Mouse (Mus musculus) layer of hippocampus, adult 8-10 months (tissue): ENCODE measurements around the gene Lrrc8d. TPM values are rescaled to one million over a fixed set of nuclear protein-coding genes. Genes with fewer than 3 reads are reported as not detected.
"Not testable (repeated sequence)": the region's sequence is repeated elsewhere in the genome, so short reads cannot be mapped to it uniquely, and the experiment has no call there.

ENCODE experiments used
- DNase-seq, 2 experiments: peaks; one replicate each; pipeline ENCODE4 v3.0.0; 2022; ENCODE audit warnings: low spot score in 2 of 2
- total RNA-seq, 4 experiments: library from RNA; stranded (reverse); gene quantifications; 2 replicates each; pipeline ENCODE4 v1.2.4; 2022

The Lrrc8d gene
- total RNA-seq, 4 experiments from 2014 or later = 45.1 to 57.8 (median 50.1) TPM

DNA sequence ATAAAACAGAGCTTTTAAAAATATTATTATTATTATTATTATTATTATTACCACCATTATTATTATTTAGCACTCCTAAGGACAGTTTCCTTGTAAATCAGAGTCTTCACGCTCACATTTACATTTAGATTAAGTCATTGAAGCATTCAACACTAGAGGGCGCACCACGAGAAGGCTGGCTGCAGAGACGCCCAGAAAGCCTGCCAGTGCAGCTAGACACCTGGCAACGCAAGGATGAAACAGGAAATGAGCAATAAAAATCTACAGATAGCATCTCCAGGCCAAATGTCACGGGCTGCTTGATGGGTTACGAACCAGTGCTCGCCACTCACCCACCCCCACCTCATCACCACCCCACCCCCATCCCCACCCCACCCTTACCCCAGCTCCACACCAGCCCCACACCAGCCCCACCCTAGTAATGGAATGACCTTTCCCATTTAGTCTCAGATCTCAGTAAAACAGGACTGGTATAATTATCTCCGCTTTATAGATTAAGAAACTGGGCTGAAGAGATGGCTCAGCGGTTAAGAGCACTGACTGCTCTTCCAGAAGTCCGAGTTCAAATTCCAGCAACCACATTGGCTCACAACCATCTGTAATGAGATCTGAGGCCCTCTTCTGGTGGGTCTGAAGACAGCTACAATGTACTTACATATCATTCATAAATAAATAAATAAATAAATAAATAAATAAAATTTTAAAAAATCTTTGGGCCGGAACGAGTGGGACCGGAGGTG lies 14.7 kb upstream of the Lrrc8d start:
- DNase-seq = peak; percentile 48 to 84

DNA sequence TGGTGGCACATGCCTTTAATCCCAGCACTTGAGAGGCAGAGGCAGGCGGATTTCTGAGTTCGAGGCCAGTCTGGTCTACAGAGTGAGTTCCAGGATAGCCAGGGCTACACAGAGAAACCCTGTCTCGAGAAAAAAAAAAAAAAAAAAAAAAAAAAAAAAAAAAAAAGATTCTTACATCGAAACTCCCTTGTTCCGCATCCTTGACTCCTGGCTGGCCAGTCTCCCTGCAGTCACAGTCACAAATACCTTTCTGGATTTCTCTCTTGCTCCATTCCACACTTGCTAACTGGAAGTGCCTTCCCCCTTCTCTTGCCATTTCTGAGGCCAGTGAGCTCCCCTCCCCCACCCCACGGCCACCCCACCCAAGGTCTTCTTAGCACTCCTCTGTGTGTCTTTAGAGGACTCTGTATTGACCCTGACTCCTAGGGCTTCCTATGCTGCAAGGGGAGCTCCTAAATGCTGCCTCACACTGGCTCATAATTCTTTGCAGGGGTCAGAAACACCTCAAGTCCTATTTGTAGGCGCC lies 13.9 kb upstream of the Lrrc8d start:
- DNase-seq = not testable (repeated sequence)

DNA sequence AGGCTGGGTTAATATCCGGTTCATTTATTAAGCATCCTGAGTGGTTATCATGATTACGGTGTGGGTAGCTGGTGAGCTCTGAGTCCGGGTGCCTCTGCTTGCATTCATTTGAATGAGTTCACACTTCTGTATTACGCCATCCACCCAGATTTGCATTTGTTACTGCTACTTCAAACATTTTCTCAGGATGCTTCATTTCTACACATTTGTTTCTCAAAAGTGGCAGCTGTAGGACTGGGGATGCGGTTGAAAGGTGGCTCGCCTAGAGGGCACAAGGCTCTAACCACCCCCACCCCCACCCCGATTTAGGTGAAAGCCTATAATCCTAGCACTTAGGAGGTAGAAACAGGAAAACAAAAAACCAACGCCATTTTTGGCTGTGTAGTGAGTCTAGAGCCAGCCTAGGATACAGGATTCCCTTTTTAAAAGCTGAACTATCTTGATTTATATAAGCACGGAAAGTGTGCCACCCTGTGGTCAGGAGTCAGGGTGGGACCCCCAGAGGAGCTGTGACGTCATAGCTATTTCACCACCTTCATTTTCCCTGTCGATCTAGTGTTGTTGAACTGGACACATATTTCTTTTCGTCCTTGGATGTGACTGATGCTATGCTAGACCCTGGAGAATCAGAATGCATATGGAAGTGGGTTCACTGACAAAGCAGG lies 13.3 kb upstream of the Lrrc8d start:
- DNase-seq = no peak

DNA sequence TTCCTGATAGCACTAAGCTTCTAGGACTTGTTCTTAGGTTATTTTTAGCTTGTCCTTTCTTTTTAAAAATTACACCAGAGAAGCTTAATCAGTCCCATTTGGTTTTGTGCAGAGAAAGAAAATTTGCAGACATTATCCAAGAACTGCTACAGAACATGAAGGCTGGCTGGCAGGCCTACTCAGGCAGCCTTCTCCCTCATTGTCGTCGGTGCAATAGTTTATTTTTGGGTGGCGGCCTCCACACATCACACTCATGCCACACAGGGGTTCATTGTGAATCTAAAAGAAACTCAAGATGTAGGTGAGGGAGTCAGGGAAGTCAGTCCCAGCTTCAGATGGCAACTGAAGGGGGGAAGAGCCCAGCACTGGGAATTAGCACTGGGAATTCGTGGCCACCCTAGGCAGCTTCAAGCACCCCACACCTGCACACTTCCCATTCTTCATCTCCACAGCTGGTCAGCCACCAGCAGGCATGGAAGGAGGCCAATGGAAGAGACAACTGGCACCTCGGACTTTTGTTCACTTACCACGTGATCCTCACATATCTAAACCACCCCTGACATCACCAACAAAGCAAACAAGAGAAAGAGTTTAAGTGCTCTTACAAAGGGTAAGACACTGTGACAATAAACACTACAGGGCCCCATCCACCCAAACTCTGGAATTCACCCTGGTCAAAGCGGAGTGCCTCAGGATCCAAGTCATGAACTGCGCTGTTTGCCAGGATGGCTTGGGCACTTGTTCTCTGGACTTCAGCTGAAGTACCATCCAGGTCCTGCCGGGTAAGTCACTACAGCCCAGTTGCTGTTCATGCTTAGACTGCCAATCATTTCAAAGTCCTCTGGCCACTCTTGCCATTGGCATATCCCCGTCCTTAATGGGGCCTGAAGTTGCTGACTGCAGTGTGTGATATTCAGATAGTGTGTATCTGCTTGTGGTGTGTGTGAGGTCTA lies 9.0 kb upstream of the Lrrc8d start:
- no peak for DNase-seq

DNA sequence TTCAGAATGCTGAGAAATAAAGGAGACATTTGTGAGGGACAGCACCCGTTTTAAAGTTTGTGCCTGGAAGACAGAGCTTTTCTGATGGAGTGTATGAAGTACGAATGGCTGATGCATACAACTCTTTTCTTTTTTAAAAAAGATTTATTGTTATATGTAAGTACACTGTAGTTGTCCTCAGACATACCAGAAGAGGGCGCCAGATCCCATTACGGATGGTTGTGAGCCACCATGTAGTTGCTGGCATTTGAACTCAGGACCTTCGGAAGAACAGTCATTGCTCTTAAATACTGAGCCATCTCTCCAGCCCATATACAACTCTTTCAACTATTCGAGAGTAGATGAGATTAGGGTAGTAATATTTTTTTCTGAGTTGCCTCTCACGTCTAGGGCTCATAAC lies 8.1 kb upstream of the Lrrc8d start:
- DNase-seq = no peak

DNA sequence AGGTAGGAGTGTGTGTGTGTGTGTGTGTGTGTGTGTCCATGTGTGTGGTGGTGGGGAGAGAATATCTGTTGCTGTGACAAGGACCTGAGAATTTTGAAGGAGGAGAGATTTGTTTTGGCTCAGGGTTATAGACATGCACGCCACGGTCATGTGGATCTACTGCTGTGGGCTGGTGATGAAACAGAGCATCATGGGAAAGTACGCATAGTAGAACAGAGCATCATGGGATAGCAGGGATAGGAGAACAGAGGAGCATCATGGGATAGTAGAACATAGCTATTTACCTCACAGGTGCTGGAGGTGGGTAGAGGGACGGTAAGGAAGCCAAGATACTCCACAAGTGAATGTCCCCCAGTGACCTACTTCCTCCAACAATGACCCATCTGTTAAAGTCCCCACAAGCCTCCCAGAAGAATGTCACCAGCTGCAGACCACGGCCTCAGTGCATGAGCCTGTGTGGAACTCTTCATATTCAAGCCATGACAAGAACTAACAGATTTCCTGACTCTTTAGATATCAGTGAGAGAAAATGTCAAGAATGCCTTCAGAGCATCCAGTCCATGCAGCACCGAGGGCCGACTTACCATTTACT lies 5.3 kb upstream of the Lrrc8d start:
- DNase-seq = no peak

DNA sequence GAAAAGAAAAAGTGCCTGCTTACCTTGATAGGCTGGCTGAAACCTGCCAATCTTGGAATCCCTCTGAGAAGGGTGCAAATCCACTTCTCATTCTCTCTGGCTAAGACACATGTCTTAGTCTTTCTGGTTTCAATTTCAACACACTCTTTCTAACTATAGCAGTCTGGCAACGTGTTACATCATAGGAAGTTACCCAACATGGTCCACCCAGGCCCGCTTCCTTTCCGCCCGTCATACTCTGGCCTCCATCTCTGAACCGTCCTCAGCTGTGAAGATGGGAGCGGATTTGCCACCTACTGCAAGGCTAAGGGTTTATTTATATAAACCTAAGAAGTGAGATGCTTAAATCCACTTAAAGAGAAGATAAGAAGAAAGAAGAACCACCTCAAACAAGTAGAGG lies 3.7 kb upstream of the Lrrc8d start:
- DNase-seq = no peak

DNA sequence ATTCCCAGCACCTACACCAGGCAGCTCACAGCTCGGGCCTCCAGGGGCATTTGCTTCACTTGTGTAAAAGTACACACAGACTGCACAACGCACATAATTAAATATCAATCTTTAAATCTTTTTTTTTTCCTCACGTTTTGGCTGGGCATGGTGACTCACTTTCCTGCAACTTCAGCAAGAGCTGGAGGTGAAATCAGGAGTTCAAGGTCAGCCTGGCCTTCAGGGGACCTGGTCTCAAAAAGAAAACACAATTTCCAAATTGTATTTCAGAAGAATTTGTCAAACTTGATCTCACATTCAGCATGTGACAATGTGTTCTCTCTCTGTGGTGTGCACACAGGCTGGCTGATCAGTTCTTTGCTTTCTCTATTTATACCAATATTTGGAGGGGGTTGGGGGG lies 1.9 kb upstream of the Lrrc8d start:
- no peak for DNase-seq

DNA sequence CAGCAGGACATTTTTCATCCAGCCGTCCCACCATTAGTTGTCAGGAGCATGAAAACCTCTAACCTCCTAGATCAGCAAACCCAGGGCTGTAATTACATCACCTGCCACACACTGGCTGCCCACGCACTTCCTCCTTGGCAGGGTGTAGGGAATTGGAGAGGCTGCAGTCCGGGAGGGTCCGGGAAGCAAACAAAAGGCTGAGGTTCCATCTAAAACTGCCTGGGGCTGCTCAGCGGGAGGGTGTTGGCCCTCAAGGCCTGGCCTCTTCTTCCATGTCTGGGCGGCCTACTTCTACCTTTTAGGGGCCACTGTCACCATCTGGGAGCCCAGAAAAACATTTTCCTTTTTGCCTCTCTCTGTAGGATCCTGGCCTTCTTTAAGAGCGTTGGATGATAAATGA lies 1.1 kb upstream of the Lrrc8d start:
- DNase-seq = no peak

DNA sequence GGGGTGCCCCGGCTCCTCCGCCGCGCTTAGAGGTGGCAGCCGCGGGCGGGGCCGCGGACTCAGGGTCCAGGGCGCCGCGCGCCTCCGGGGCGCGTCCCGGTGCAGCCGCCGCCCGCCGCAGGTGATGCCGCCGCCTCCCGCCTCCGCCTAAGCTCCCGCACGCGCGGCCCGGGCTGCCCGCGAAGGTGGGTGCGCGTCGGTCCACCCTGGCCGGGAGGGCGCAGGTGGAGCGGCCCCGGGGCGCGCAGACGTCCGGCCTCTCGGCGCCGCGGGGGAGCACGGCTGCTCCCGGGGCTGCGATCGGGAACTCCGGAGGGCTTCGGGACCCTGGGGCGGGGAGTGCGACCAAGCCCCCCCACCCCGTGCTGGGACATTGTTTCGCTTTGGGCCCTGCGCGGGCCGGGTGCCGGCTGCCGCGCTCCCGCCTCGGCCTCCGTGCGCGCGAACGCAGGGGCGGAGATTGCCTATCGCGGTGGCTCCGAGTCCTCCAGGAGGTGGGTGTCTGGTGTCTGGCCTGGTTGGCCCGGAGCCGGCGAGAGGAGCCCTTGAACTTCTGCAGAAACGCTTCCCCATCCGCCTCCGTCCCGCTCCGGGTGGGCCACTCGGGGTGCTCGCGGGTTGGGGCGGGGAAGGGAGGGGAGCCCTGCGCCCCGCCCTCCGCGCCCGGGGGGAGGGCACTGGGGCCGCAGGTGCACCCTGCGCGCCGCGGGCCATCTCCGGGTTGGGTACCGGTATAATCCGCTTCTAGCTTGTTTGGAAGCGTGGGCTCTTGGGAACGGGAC lies 492 bp downstream of the Lrrc8d start:
- DNase-seq = peak; percentile 46 to 54

DNA sequence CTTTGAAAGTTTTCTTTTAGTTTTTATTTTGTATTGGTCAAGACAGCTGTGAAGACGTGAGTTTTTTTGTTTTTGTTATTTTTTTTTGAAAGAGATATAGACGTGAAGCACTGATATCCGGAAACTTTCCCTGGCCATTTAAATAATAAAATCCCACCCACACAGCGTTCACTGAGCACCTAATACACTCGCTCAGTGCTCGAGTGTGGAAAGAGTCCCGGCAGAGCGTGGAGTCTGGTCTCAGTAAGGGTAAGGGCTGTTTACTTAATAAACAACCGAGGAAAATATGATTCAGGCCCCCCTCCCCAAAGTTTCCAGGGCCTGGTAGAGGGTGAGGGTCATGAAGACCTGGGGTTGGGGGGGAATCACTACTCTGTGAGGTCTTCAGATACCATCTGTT lies 1.6 kb downstream of the Lrrc8d start:
- no peak for DNase-seq

DNA sequence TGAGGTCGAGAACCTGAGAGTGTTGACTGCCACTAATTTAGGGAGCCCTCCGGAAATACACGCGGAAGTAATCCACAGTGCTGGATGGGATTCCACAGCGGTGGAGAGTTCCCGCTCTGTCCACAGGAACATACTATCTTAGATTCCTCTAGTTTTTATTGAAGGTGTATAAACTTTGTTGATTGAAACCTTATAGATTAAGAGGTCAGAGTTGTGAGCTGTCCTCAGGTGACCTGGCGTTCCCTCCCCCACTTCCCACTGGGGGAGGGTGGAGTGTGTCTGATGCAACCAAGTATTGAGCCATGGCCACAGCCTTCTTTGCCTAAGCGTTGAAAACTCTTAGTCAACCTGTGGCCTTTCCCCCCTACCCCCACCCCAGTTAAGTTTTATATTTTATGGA lies 2.1 kb downstream of the Lrrc8d start:
- no peak for DNase-seq

DNA sequence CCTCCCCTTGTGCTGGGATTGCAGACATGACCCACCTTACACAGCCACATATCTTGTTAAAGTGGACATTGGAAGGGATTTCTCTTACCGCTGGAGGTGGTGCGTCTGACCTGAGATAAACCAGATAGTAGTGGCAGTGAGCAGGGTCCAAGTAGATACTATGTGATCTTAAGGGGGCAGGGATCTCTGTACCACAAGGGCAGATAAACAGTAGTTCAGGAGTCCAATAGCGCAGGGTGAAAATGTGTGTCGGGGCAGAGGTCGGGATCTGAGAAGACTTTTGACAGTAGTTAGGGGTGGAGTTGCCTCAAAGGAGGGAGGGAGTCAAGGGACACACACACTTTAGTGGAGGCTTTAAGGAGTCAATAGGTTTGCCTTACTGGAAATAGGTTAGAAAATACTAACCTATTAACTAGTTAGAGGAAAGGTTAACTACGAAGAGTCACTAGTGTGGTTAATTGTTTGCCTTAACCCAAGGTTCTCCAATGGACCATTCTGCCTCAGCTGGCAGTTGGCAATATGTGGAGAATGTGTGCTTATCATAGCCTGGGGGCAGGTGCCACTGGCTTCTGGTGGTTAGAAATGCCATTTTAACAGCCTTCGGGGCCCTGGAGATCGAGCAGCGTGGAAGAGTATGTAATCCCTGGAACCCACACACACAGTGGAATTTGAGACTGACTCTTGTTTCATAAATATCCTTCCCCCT lies 3.0 kb downstream of the Lrrc8d start:
- no peak for DNase-seq

DNA sequence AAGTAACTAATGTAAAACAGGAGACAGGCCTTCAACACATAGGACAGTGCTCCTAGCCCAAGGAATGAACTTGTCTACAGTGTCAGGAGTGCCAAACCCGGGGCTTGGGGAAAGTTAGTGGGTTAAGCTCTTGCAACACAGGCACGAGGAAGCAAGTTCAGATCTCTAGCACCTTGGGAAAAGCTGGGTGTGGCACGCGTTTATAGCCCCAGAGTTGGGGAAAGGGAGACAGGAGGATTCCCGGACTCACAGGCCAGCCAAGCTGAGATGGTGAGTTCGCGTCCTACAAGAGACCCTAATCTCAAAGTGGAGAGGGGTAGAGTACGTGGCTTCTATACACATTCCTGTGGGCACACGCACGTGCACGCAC lies 3.5 kb downstream of the Lrrc8d start:
- DNase-seq = no peak

DNA sequence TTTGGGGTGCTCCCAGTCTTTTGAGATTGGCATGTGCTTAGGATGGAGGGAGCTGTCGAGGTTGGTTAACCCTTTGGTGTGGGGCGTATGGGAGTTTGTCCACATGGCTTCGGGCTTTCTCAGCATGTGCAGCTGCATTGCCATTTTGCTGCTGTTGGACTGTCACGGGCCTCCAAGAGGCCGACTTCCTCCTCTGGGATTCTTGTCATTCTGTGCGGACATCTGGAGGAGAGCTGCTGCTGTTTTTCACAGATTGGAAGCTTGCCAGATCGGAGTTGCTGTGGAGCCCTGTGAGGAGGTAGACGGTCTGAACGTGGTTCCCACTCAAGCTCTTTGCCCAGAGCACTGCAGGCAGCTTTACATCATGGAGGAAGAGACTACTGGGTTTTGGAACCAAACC lies 4.8 kb downstream of the Lrrc8d start:
- no peak for DNase-seq

DNA sequence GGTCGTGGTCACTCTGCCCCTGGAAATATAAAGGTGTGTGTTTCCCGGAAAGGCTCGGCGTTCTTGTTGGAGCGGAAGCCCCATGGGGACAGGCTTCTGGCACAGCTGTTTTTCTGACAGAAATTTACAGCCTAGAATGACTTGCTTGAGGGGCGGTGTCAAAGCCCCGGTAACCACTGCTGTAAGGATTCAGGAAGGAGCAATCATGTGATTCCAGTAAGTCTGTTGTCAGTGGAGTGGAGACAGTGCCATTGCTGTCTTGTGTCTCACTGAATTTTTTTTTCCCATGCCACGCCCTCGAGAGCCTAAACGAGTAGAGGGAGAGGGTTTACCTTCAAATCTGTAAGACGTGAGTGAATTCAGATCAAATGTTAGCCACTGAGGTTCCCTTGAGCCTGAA lies 6.9 kb downstream of the Lrrc8d start:
- DNase-seq = no peak

DNA sequence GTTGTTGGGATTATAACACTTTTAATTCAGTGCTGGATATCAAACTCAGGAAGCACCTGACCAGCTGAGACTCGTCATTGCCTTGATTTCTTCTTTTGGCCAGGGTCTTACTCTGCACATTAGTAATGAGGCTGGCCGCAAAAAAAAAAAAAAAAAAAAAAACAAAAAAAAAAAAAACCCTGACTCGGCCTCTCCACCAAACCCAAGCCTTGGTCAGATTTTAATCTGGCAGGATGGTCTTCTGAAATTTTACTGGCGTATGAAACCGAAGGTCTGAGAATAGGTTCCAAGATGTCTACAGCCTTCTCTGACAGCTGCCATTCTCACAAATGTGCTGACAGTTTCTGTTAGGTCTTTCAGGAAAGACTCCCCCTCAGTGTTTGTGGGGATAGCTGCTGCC lies 8.5 kb downstream of the Lrrc8d start:
- no peak for DNase-seq

DNA sequence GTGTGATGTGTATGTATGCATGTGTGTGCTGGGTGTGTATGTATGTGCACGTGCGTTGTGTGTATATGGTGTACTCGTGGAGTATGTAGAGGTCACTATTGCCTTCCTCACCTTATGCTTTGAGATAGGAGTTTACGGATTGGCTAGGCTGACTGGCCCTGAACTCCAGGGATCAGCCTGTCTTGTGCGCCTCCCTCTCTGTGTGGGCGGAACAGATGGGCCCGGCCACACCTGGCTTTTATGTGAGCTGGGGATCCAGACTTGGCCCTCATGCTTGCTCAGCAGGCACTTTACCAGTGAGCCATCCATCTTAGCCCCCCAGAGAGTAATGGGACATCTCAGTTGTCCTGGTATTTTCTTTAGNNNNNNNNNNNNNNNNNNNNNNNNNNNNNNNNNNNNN lies 10.7 kb downstream of the Lrrc8d start:
- DNase-seq = no peak

DNA sequence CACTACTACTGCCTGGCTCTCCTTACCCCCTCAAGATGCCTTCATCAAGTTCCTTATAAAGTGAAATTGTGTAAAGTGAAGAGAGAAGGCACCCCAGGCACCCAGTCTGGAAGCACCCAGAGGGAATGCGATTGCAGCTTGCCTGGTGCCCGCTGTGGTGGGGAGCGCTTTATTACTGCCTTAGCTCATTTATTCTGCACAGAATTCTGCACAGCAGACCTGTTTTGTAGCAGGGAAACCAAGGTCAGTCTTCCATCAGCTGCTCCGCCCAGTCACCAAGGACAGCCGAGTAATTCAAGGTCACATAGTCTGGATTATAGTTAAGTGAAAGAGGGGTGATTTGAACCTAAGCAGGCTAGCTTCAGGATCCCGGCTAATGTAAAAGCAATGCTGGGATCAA lies 14.7 kb downstream of the Lrrc8d start:
- DNase-seq = no peak

DNA sequence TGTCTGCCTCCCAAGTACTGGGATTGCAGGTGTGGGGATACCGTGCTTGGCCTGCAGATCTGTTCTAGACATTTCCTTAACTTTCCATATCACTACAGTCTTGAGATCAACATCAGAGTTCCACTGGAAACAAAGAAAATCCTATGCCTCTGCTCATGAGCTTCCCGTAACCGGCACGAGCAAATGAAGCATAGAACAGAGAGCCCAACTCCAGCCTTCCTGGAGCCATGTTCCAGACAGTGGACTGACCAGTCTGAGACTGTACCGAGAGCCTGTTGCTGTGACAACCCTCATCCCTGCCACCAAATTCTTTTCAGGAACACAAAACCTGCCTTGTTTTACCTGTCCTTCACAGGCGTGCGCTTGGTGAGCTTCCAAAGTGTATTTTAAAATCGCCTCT lies 15.3 kb downstream of the Lrrc8d start:
- DNase-seq = no peak
